Mouse (Mus musculus) E14TG2a.4 (cell line): ENCODE measurements at regions not wholly inside any gene's neighbourhood (a gene's known extent, or its start where the extent isn't known, plus 50 kb on each side); places are given as distances from the start of the nearest gene placed in this dataset.

ENCODE experiments used
- CTCF ChIP-seq: conservative IDR thresholded peaks from 2 replicates; pipeline ENCODE4 v1.5.1; 2014; ENCODE audit warnings: low read length
- POU5F1 ChIP-seq: IDR thresholded peaks from 2 replicates; pipeline ENCODE4 v1.6.1; 2014; ENCODE audit warnings: low read length, borderline replicate concordance

GRCm38 (mm10) chr8:103378545-103378944 is 593.1 kb upstream of the Cdh11 start:
- TF ChIP-seq CTCF (no peak), POU5F1 (no peak)
